Mouse (Mus musculus) liver, adult 2 months (tissue): ENCODE measurements around the gene Wnt5a. TPM values are rescaled to one million over a fixed set of nuclear protein-coding genes. Genes with fewer than 3 reads are reported as not detected.

Experiments used
- DNase-seq: peaks from one replicate; pipeline ENCODE4 v3.0.0-alpha.2; 2011; ENCODE audit warnings: low read depth, low spot score; ENCODE audit errors: extremely low read depth
- H3K27ac ChIP-seq: fragments of 200-500 bp; replicated peaks from 2 replicates; pipeline ENCODE4 v1.5.1; 2012; ENCODE audit warnings: low read depth, mild to moderate bottlenecking, control low read depth, inconsistent platforms, low read length; ENCODE audit not compliant: insufficient read depth
- H3K27me3 ChIP-seq: fragments of 200-500 bp; 2 replicates; pipeline ENCODE4 v1.6.1; 2012; ENCODE audit warnings: mild to moderate bottlenecking, moderate library complexity, low read length, inconsistent platforms; ENCODE audit not compliant: control insufficient read depth, insufficient read depth
- H3K36me3 ChIP-seq: fragments of 200-500 bp; 2 replicates; pipeline ENCODE4 v1.6.1; 2012; ENCODE audit warnings: low read length, inconsistent platforms; ENCODE audit not compliant: control insufficient read depth, insufficient read depth
- H3K4me1 ChIP-seq: fragments of 200-500 bp; 2 replicates; pipeline ENCODE4 v1.6.1; 2011; ENCODE audit warnings: low read length; ENCODE audit not compliant: control insufficient read depth, insufficient read depth
- H3K4me3 ChIP-seq: fragments of 200-500 bp; 2 replicates; pipeline ENCODE4 v1.5.1; 2011; ENCODE audit warnings: low read depth, mild to moderate bottlenecking, control low read depth, low read length, moderate library complexity; ENCODE audit not compliant: insufficient read depth
- H3K79me2 ChIP-seq: fragments of 200-500 bp; 2 replicates; pipeline ENCODE4 v1.6.1; 2012; ENCODE audit warnings: inconsistent platforms, mild to moderate bottlenecking, low read length, moderate library complexity; ENCODE audit not compliant: control insufficient read depth, insufficient read depth
- H3K9ac ChIP-seq: fragments of 200-500 bp; 2 replicates; pipeline ENCODE4 v1.6.1; 2012; ENCODE audit warnings: low read depth, mild to moderate bottlenecking, control low read depth, inconsistent platforms, low read length
- CTCF ChIP-seq: fragments of 200-500 bp; IDR thresholded peaks from 2 replicates; pipeline ENCODE4 v1.5.1; 2011; ENCODE audit warnings: low read depth, low read length, control low read depth
- POLR2A ChIP-seq: fragments of 200-500 bp; IDR thresholded peaks from 2 replicates; pipeline ENCODE4 v1.6.1; 2011; ENCODE audit warnings: low read length, control low read depth; ENCODE audit not compliant: insufficient read depth; ENCODE audit errors: extremely low read depth
- WGBS: fragments of 180-500 bp; shearing (Covaris S2); methylation state at CpG from one replicate; pipeline ENCODE4 v1.1.7; 2018; 5-methylcytosine and 5-hydroxymethylcytosine counted together
- polyA plus RNA-seq: library from polyadenylated mRNA; depleted of rRNA; stranded (reverse); fragments of >200 nt; gene quantifications from 2 replicates; pipeline ENCODE4 v1.2.3, GENCODE M21; 2012
- total RNA-seq: library from RNA; depleted of rRNA; stranded (reverse); fragments of >200 nt; gene quantifications from 2 replicates; pipeline ENCODE4 v1.2.3, GENCODE M21; 2014

Wnt5a gene
- total and polyA plus RNA-seq, 2 experiments, result 0.46 to 1.5 TPM

DNA sequence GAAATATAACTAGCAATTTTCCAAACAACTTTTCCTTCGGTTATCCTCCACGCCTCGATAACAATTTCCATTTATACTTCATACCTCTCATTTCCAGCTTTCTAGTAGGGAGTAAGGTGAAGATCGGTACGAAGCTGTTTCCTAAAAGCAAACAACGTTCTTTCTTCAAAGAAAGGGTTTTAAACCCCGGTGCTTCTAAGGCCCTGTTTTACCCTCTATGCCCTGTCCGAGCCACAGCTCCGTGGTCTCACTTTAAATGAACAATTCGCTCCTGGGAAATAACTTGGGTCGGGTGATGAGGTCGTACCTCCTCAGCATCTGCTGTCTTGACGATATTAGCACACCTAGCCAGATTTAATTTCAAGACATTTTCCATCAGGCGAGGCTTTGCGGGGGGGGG is 2.5 kb downstream of the Wnt5a start:
- Histone ChIP-seq H3K9ac (no peak overlapping the region), H3K4me3 (peak overlapping the region; percentile 71), H3K79me2 (no peaks in the 10 kb centered on the region), H3K27ac (no peak overlapping the region), H3K4me1 (no peaks in the 10 kb centered on the region), H3K36me3 (no peaks in the 10 kb centered on the region), H3K27me3 (0 out of 2 replicates have a peak, but pooled peaks cover 16% of the 10 kb centered on the region)
- TF ChIP-seq CTCF (no peak), POLR2A (no peak)
- 2% methylated on average over 15 of the region's 15 CpGs for WGBS
- DNase-seq, result peak; percentile 32

GRCm38 (mm10) chr14:28507471-28507870 is 2.9 kb downstream of the Wnt5a start:
- WGBS, result 2% methylated on average over 18 of the region's 18 CpGs
- H3K79me2 ChIP-seq, result no peaks in the 10 kb centered on the region
- no peaks in the 10 kb centered on the region for H3K36me3 ChIP-seq
- H3K27me3 ChIP-seq, result 0 out of 2 replicates have a peak, but pooled peaks cover 16% of the 10 kb centered on the region
- H3K4me1 ChIP-seq, result no peaks in the 10 kb centered on the region
- H3K27ac ChIP-seq, result no peak overlapping the region
- DNase-seq, result peak; percentile 30
- H3K9ac ChIP-seq, result no peak overlapping the region
- peak overlapping the region; percentile 47 for H3K4me3 ChIP-seq
- TF ChIP-seq CTCF (peak; percentile 89), POLR2A (no peak)

- H3K27me3 ChIP-seq, result 0 out of 2 replicates have a peak, but pooled peaks cover 13% of the 10 kb centered on the region
- no peak overlapping the region for H3K27ac ChIP-seq
- WGBS, result 58% methylated on average over 27 of the region's 27 CpGs
- H3K79me2 ChIP-seq, result no peaks in the 10 kb centered on the region
- H3K36me3 ChIP-seq, result no peaks in the 10 kb centered on the region
- no peak overlapping the region for H3K9ac ChIP-seq
- TF ChIP-seq POLR2A, result no peak
- TF ChIP-seq CTCF, result no peak
- DNase-seq, result no peak
- H3K4me3 ChIP-seq, result no peak overlapping the region
- no peaks in the 10 kb centered on the region for H3K4me1 ChIP-seq
These were observed 4.0 kb downstream of the Wnt5a start for GRCm38 (mm10) chr14:28508288-28509258.

- H3K4me1 ChIP-seq, result no peaks in the 10 kb centered on the region
- 0 out of 2 replicates have a peak, but pooled peaks cover 13% of the 10 kb centered on the region for H3K27me3 ChIP-seq
- H3K27ac ChIP-seq, result no peak overlapping the region
- WGBS, result 21% methylated on average over 47 of the region's 47 CpGs
- no peaks in the 10 kb centered on the region for H3K79me2 ChIP-seq
- H3K4me3 ChIP-seq, result no peak overlapping the region
- no peak overlapping the region for H3K9ac ChIP-seq
- no peaks in the 10 kb centered on the region for H3K36me3 ChIP-seq
- TF ChIP-seq POLR2A (no peak), CTCF (no peak)
- no peak for DNase-seq
These were observed 5.1 kb downstream of the Wnt5a start for GRCm38 (mm10) chr14:28509441-28510340.

DNA sequence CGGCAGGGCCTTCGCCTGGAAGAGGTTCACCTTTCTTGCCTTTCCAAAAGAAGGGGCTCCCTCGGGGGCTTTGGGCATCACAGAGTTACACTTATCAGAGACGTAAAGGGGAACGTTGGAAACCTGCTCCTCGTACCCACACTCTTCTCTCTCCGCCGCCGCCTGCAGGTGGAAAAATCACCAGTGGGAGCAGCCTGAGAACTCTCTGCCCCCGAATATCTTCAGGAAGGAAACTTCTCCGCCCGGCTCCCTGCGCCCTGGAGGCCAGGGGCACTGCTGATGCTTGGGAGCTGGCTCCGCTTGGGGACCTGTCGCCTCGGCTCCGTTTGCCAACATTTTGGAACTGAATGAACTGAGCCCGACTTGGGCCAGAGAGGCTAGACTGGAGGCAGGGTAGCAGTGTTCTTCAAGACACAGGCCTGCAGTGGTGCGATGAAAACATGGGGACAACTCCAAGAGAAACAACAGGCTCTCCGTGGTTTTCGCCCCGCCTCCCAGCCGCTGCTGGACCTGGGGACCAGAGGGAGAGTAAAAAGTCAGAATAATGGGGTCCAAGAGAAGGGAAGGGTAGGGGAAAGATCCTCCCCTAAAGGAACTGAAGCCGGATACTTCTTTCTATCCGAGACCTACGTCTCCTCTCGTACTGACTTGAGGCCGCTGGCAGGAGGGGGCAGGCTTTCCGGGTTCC is 5.9 kb downstream of the Wnt5a start:
- TF ChIP-seq POLR2A, result no peak
- no peak for TF ChIP-seq CTCF
- Histone ChIP-seq H3K36me3 (no peaks in the 10 kb centered on the region), H3K27ac (no peak overlapping the region), H3K4me1 (no peaks in the 10 kb centered on the region), H3K79me2 (no peaks in the 10 kb centered on the region), H3K9ac (no peak overlapping the region), H3K4me3 (no peak overlapping the region), H3K27me3 (0 out of 2 replicates have a peak, but pooled peaks cover 13% of the 10 kb centered on the region)
- WGBS, result 33% methylated on average over 29 of the region's 29 CpGs
- DNase-seq, result no peak
